Mouse (Mus musculus) liver, postnatal 0 days (tissue): ENCODE data around the gene Tnfrsf12a. TPM values are rescaled to one million over a fixed set of nuclear protein-coding genes. Genes with fewer than 3 reads are reported as not detected.

Source experiments
- ATAC-seq: fragments of 200-750 bp; cut with Nextera tagmentation; 2 replicates; pipeline ENCODE4 v1.8.0; 2017; ENCODE audit warnings: mild to moderate bottlenecking, moderate library complexity
- DNase-seq: peaks from one replicate; pipeline ENCODE4 v3.0.0-alpha.2; 2016
- H3K27ac ChIP-seq: fragments of 300-500 bp; sonication (generic); 2 replicates; pipeline ENCODE4 v1.5.1; 2014; ENCODE audit warnings: antibody characterized with exemption, moderate library complexity, mild to moderate bottlenecking, low read depth
- H3K27me3 ChIP-seq: fragments of 300-500 bp; sonication (generic); 2 replicates; pipeline ENCODE4 v1.6.1; 2014; ENCODE audit warnings: low read length, control low read depth, mixed read lengths; ENCODE audit not compliant: insufficient read depth
- H3K36me3 ChIP-seq: fragments of 300-500 bp; sonication (generic); replicated peaks from 2 replicates; pipeline ENCODE4 v1.6.1; 2014; ENCODE audit warnings: mild to moderate bottlenecking, control low read depth, low read length, moderate library complexity, mixed read lengths; ENCODE audit not compliant: insufficient read depth
- H3K4me1 ChIP-seq: fragments of 300-500 bp; sonication (generic); 2 replicates; pipeline ENCODE4 v1.6.1; 2014; ENCODE audit warnings: antibody characterized with exemption, mild to moderate bottlenecking, control low read depth; ENCODE audit not compliant: insufficient read depth
- H3K4me2 ChIP-seq: fragments of 300-500 bp; sonication (generic); 2 replicates; pipeline ENCODE4 v1.6.1; 2014; ENCODE audit warnings: low read depth, mild to moderate bottlenecking, low read length, moderate library complexity, mixed read lengths
- H3K4me3 ChIP-seq: fragments of 300-500 bp; sonication (generic); 2 replicates; pipeline ENCODE4 v1.5.1; 2014; ENCODE audit warnings: low read depth, low read length
- H3K9ac ChIP-seq: fragments of 300-500 bp; sonication (generic); replicated peaks from 2 replicates; pipeline ENCODE4 v1.6.1; 2014; ENCODE audit warnings: mild to moderate bottlenecking, moderate library complexity
- H3K9me3 ChIP-seq: fragments of 300-500 bp; sonication (generic); 2 replicates; pipeline ENCODE4 v1.6.1; 2016; ENCODE audit warnings: mild to moderate bottlenecking, control low read depth, low read length, mixed read lengths
- CTCF ChIP-seq: sonication (generic); IDR thresholded peaks from 2 replicates; pipeline ENCODE4 v1.5.1; 2016; ENCODE audit warnings: antibody characterized with exemption, low read depth
- EP300 ChIP-seq: IDR thresholded peaks from 2 replicates; pipeline ENCODE4 v1.6.1; 2016; ENCODE audit warnings: antibody characterized with exemption, low read depth, mild to moderate bottlenecking
- WGBS: fragments of 180-500 bp; shearing (Covaris S2); extraction: QIAGEN DNeasy Blood & Tissue Kit; methylation state at CpG from one replicate; pipeline ENCODE4 v1.1.7; 2014; ENCODE audit not compliant: insufficient replicate concordance; 5-methylcytosine and 5-hydroxymethylcytosine counted together
- polyA plus RNA-seq: library from polyadenylated mRNA; unstranded; fragments of >200 nt; fragmentation: Nextera tagmentation; extraction: Ambion mirVana; gene quantifications from 2 replicates; pipeline ENCODE4 v1.2.1, GENCODE M21; 2015

Tnfrsf12a gene
- polyA plus RNA-seq, 1 experiment from 2014 or later: 29.7 TPM

DNA sequence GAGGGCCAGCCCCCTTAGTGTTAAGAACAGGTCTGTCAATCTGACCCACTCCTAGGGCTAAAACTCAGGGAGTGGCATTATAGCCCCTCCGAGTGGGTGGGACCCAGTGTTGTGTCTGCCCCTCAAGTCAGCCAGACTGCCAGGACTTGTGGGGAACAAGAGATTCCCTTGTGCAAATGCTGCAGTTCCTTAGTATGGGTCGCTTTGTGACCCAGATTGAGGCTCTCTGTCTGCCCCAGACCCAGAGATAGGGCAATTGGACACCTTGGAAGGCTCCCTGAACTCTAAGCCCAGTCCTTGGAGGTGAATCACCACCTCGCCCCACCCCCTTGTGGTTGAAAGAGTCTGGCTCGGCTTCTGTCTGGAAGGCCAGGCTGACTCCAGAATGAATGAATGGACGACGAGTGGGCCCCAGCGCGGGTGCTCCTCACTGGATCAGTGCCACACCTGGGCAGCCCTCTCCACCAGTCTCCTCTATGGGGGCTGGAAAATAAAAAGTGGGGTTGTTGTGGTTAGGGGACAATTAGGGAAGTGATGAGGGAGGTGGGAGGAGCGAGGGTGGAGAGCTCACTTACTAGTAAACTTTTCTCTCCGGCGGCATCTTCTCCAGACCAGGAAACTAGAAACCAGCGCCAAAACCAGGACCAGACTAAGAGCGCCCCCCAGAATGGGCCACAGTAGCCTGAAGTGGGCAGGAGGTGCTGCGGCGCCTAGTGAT lies 1.5 kb downstream of the Tnfrsf12a start:
- TF ChIP-seq CTCF (0 out of 2 replicates have a peak, but pooled peaks have one; percentile 15), EP300 (no peak)
- Histone ChIP-seq H3K36me3 (0 out of 2 replicates have a peak, but pooled peaks cover under 1% of the 10 kb centered on the region), H3K27ac (0 out of 2 replicates have a peak overlapping the region, but pooled peaks have one; percentile 11), H3K4me3 (peak overlapping the region; percentile 57), H3K9me3 (no peaks in the 10 kb centered on the region), H3K27me3 (peaks cover 29% of the 10 kb centered on the region), H3K4me1 (peaks cover 37% of the 10 kb centered on the region), H3K4me2 (peak overlapping the region; percentile 94), H3K9ac (peak overlapping the region; percentile 66; the same call in 1 of the 2 replicates)
- DNase-seq (peak; percentile 43), ATAC-seq (no peak)
- WGBS: 17% methylated on average over 15 of the region's 15 CpGs

DNA sequence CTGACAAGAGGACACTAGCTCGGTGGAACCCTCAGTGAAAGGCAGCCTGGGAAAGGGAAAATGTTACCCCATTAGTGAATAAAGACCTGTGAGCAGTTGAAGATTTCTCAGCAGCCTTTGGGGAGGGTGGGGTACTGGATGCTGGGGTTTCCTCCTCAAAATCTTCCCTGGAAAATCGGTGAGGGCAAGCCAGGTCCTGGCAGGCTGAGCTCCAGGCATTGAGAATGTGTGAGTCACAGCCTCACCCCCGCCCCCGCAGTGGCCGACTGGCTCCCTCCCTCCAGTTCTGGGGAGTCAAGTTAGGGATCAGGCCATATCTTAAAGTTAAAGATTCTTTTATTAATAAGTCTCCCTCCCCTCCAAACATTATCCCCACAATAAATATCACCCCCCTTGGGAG lies 2.1 kb downstream of the Tnfrsf12a start:
- peaks cover 37% of the 10 kb centered on the region for H3K4me1 ChIP-seq
- 31% methylated on average over 5 of the region's 5 CpGs for WGBS
- H3K9me3 ChIP-seq: no peaks in the 10 kb centered on the region
- H3K27me3 ChIP-seq: peaks cover 23% of the 10 kb centered on the region
- no peak for DNase-seq
- TF ChIP-seq EP300 (no peak), CTCF (no peak)
- peaks cover 6% of the 10 kb centered on the region; the same call in 1 of the 2 replicates for H3K36me3 ChIP-seq
- H3K9ac ChIP-seq: no peak overlapping the region
- no peak overlapping the region for H3K4me2 ChIP-seq
- H3K27ac ChIP-seq: peak overlapping the region; percentile 24; the same call in 1 of the 2 replicates
- ATAC-seq: no peak
- H3K4me3 ChIP-seq: no peak overlapping the region

DNA sequence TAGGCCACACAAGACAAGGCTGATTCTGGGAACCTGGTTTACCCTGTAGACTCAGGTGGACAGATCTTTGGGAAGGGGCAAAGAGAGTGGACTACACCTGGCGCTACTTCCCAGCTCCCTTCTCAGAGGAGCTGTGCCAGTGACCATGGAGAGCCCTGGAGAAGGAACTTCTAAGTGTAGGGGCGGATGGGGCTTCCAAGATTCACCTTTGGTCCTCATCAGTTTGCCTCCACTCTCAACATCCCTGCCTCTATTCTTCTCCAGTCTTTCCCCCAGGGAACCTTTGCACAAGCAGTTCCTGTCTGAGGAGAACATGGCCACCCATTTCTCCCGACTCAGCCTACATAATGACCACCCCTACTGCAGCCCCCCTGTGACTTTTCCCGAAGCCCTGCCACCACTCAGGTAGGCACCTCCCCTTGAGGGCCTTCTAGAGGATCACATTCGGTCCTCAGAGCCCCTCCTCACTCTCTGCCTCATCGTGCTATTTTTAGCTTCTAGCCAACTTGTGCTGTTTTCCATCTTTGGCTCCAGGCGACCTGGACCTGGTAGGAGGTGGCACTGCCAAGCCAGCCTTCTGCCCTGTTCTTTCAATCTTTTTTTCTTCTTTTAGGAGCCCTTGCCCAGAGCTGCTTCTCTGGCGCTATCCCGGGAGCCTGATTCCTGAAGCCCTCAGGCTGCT lies 2.9 kb downstream of the Tnfrsf12a start:
- H3K27me3 ChIP-seq: peaks cover 16% of the 10 kb centered on the region

DNA sequence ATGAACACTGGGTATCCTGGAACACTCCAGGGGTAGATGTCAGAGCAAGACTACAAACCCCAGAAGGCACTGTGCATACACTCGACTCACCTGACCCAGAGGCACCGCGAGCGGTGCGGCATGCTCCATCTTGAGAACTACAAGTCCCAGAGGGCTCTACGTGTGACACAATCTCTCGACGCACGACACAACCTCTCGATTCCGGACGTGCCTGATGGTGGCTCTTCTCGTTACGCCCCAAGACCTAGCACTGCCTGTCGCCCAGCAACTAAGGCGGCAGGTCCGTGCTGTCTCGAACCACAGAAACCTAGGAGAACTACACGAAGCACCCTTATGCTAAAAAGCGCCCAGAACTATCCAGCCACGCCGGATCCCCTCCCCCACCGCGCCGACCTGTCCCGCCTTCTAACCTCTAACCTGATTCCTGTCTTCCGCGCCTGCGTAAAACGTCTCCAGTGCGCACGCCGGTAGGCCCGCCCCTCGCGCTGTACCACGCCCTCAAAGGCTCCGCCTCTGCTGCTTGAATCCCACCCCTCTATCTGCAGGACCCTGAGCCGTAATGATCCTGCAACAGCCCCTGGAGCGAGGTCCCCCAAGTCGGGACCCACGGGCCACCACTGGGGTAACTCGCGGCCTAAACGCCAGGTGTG lies 3.7 kb downstream of the Tnfrsf12a start, which contains the start of the genes Hcfc1r1 and Thoc6:
Hcfc1r1 (plus strand) TSS at position 173 of the 650 bp plus-strand sequence.
Thoc6 (minus strand) TSS at position 459 of the 650 bp plus-strand sequence.
- TF ChIP-seq CTCF: no peak
- TF ChIP-seq EP300: peak; percentile 80; the same call in 1 of the 2 replicates
- DNase-seq (peak; percentile 90), ATAC-seq (peak; percentile 94)
- Histone ChIP-seq H3K9ac (peak within 1 kb of the TSS; percentile 64), H3K36me3 (peaks cover 14% of the 10 kb centered on the region), H3K27me3 (peaks cover 8% of the 10 kb centered on the region), H3K4me3 (peak within 1 kb of the TSS; percentile 61), H3K9me3 (no peaks in the 10 kb centered on the region), H3K4me1 (peaks cover 30% of the 10 kb centered on the region), H3K4me2 (peak within 1 kb of the TSS; percentile 83), H3K27ac (peak within 1 kb of the TSS; percentile 55)
- under 1% methylated on average over 45 of the region's 45 CpGs for WGBS

More for the DNA sequence above, 2.9 kb downstream of the Tnfrsf12a start:
- DNase-seq: no peak
- peaks cover 8% of the 10 kb centered on the region; the same call in 1 of the 2 replicates for H3K36me3 ChIP-seq
- H3K4me2 ChIP-seq: peak overlapping the region; percentile 83
- H3K9me3 ChIP-seq: no peaks in the 10 kb centered on the region
- peaks cover 35% of the 10 kb centered on the region for H3K4me1 ChIP-seq
- peak overlapping the region; percentile 64 for H3K9ac ChIP-seq
- peak overlapping the region; percentile 55 for H3K27ac ChIP-seq
- TF ChIP-seq CTCF (no peak), EP300 (no peak)
- H3K4me3 ChIP-seq: peak overlapping the region; percentile 61
- WGBS: 42% methylated on average over 9 of the region's 9 CpGs
- no peak for ATAC-seq

DNA sequence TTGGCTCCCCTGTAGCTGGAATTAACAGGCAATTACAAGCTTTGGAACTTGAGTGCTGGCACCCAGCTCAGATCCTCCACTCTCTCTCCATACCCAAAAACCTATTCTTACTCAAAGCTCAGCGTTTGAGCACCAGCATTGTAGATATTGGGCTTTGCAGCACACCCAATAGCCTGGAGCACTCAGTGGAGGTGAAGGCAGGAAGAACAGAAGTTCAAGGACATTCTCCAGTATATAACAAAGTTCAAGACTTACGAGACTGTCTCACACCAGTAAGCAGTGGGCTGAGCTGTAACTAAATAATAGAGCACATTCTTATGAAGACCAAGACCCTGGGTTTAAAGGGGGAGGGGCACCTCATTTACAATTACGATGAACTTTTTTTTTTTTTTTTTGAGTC lies 4.5 kb downstream of the Tnfrsf12a start:
- ATAC-seq (no peak), DNase-seq (no peak)
- peaks cover 17% of the 10 kb centered on the region for H3K36me3 ChIP-seq
- H3K9me3 ChIP-seq: no peaks in the 10 kb centered on the region
- H3K4me1 ChIP-seq: peaks cover 29% of the 10 kb centered on the region
- H3K4me3 ChIP-seq: peak overlapping the region; percentile 61
- H3K27me3 ChIP-seq: peaks cover 4% of the 10 kb centered on the region; the same call in 1 of the 2 replicates
- peak overlapping the region; percentile 83 for H3K4me2 ChIP-seq
- H3K9ac ChIP-seq: no peak overlapping the region
- 50% methylated on average over 3 of the region's 3 CpGs for WGBS
- TF ChIP-seq EP300 (no peak), CTCF (no peak)
- H3K27ac ChIP-seq: no peak overlapping the region

DNA sequence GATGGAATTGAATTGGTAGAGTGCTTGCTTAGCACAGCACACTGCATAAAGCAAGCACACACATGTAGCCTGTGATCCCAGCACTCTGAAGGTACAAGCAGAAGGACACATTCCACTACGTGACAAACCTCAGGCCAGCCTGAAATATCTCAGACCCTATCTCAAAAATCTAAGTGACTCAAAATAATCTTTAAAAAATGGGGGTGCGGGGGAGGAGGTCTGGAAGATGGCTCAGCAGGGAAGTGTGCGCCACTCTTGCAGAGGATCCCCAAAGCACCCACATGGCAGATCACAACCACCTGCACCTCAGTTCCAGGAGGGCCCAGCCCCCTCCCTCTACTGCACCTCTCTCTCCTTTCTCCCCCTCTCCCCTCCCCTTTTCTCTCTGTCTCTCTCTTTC lies 5.7 kb downstream of the Tnfrsf12a start:
- Histone ChIP-seq H3K4me3 (no peak overlapping the region), H3K36me3 (peaks cover 17% of the 10 kb centered on the region), H3K4me1 (peaks cover 23% of the 10 kb centered on the region), H3K9ac (no peak overlapping the region), H3K4me2 (no peak overlapping the region), H3K27me3 (no peaks in the 10 kb centered on the region), H3K9me3 (no peaks in the 10 kb centered on the region), H3K27ac (no peak overlapping the region)
- DNase-seq (no peak), ATAC-seq (no peak)
- WGBS: 90% methylated on average over 3 of the region's 3 CpGs
- TF ChIP-seq EP300 (no peak), CTCF (no peak)
